Mouse (Mus musculus) granulocyte monocyte progenitor cell, adult 5-6 weeks (primary cell): ENCODE measurements around the gene Dapp1. TPM values are rescaled to one million over a fixed set of nuclear protein-coding genes. Genes with fewer than 3 reads are reported as not detected.

Experiments
- total RNA-seq, 2 experiments: library from RNA; stranded (forward) in 1 of 2; stranded (reverse) in 1 of 2; fragments of 200-712, 200-1000 nt in 1 of 2; fragments of >200 nt in 1 of 2; fragmentation: Nextera tagmentation in 1 of 2; gene quantifications; 2 replicates each; pipeline ENCODE4 v1.2.3; 2014 to 2017

Gene Dapp1
- total RNA-seq, 2 experiments from 2014 or later: 116 to 125 TPM

Other genes with a start within 250 kb of the Dapp1 start
- gene H2afz, start 117.1 kb downstream of the Dapp1 start, total RNA-seq (2014; fragmentation: Nextera tagmentation): 1,151 and 1,351 TPM in 2 replicates
- gene H2afz, start 117.1 kb downstream of the Dapp1 start, total RNA-seq (2017): 1,517 and 1,875 TPM in 2 replicates
- 6.2 and 7.4 TPM in 2 replicates for gene Dnajb14, start 113.9 kb downstream of the Dapp1 start, total RNA-seq (2014; fragmentation: Nextera tagmentation)
- 4.8 and 7.1 TPM in 2 replicates for gene Dnajb14, start 113.9 kb downstream of the Dapp1 start, total RNA-seq (2017)
- 62.4 and 76.7 TPM in 2 replicates for gene Lamtor3, start 63.0 kb downstream of the Dapp1 start, total RNA-seq (2014; fragmentation: Nextera tagmentation)
- 69.4 and 87.9 TPM in 2 replicates for gene Lamtor3, start 63.0 kb downstream of the Dapp1 start, total RNA-seq (2017)
- not detected in 2 replicates for gene 1110002E22Rik, start 83.5 kb upstream of the Dapp1 start, total RNA-seq (2014; fragmentation: Nextera tagmentation)
- not detected in 2 replicates for gene 1110002E22Rik, start 83.5 kb upstream of the Dapp1 start, total RNA-seq (2017)
- gene Gm5105, start 85.8 kb upstream of the Dapp1 start, total RNA-seq (2014; fragmentation: Nextera tagmentation): not detected in 2 replicates
- gene Gm5105, start 85.8 kb upstream of the Dapp1 start, total RNA-seq (2017): not detected in 2 replicates
- 3.9 and 9.1 TPM in 2 replicates for gene Trmt10a, start 161.9 kb upstream of the Dapp1 start, total RNA-seq (2014; fragmentation: Nextera tagmentation)
- 11.0 and 20.0 TPM in 2 replicates for gene Trmt10a, start 161.9 kb upstream of the Dapp1 start, total RNA-seq (2017)
- 2.2 and 2.5 TPM in 2 replicates for gene Mttp, start 163.4 kb upstream of the Dapp1 start, total RNA-seq (2014; fragmentation: Nextera tagmentation)
- gene Mttp, start 163.4 kb upstream of the Dapp1 start, total RNA-seq (2017): 2.3 and 4.7 TPM in 2 replicates
- not detected in 2 replicates for gene 4930579F01Rik, start 212.3 kb upstream of the Dapp1 start, total RNA-seq (2014; fragmentation: Nextera tagmentation)
- gene 4930579F01Rik, start 212.3 kb upstream of the Dapp1 start, total RNA-seq (2017): not detected in 2 replicates
- not detected in 2 replicates for gene Adh7, start 236.2 kb upstream of the Dapp1 start, total RNA-seq (2014; fragmentation: Nextera tagmentation)
- not detected in 2 replicates for gene Adh7, start 236.2 kb upstream of the Dapp1 start, total RNA-seq (2017)